Mouse (Mus musculus) G1E (cell line): ENCODE data around the gene Rfc4.

ENCODE experiments used
- CTCF ChIP-seq: IDR thresholded peaks from 2 replicates; pipeline ENCODE4 v1.5.1; 2012; ENCODE audit warnings: low read depth, low read length, inconsistent platforms, mixed read lengths
- POLR2AphosphoS5 ChIP-seq: IDR thresholded peaks from 2 replicates; pipeline ENCODE4 v1.6.1; 2012; ENCODE audit warnings: low read depth, low read length, inconsistent platforms; ENCODE audit not compliant: insufficient replicate concordance
- TAL1 ChIP-seq: conservative IDR thresholded peaks from 2 replicates; pipeline ENCODE4 v1.6.1; 2012; ENCODE audit warnings: low read depth, low read length, inconsistent platforms, mixed read lengths

DNA sequence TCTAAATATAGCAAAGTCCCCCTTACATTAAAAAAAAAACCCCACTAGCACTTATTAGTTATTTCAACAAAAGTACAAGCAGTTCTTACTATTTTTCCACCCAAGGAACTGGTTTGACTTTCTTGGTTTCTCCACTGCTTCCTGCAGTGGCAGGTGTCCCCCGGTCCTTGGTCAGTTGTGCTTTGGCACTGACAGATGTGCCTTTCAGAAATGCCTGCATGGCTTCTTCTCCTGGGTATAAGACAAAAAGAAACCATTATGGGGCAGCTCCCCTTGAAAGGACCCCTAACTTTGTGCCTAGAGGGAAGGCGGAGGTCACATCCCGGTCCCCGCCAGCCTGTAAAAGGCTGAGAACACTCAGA is 245 bp downstream of the Rfc4 start:
- TF ChIP-seq CTCF, result no peak
- TF ChIP-seq POLR2AphosphoS5, result no peak
- TF ChIP-seq TAL1, result no peak
